Mouse (Mus musculus): ENCODE measurements around the gene Foxe3. TPM values are rescaled to one million over a fixed set of nuclear protein-coding genes. Genes with fewer than 3 reads are reported as not detected.
A peak's percentile ranks its signal among the peaks of the same experiment; 100 is the strongest.

Foxe3 gene
- polyA plus RNA-seq, 1 experiment from 2014 or later = not detected

GRCm38 (mm10) chr4:114934188-114934587, 8.4 kb upstream of the Foxe3 start:
- ATAC-seq (no peak), DNase-seq (ENCODE audit: low spot score) (no peak)
- WGBS = 90% methylated on average over 6 of the region's 6 CpGs

GRCm38 (mm10) chr4:114932747-114933146, 6.9 kb upstream of the Foxe3 start:
- H3K4me2 ChIP-seq (ENCODE audit: low read length) = no peak overlapping the region
- no peak overlapping the region for H3K4me3 ChIP-seq (ENCODE audit: low read depth, low read length)
- DNase-seq (ENCODE audit: low spot score) = no peak
- no peak overlapping the region for H3K9ac ChIP-seq (ENCODE audit: low read length)
- no peaks in the 10 kb centered on the region for H3K4me1 ChIP-seq (ENCODE audit: control insufficient read depth, insufficient read depth, low read length)
- H3K27ac ChIP-seq (ENCODE audit: low read depth, low read length) = no peak overlapping the region
- H3K36me3 ChIP-seq (ENCODE audit: control insufficient read depth, insufficient read depth, low read length) = no peaks in the 10 kb centered on the region
- WGBS = 91% methylated on average over 4 of the region's 4 CpGs
- ATAC-seq = no peak
- peaks cover 21% of the 10 kb centered on the region for H3K27me3 ChIP-seq (replicated peaks; ENCODE audit: control insufficient read depth, insufficient read depth, low read length)
- no peaks in the 10 kb centered on the region for H3K9me3 ChIP-seq (replicated peaks; ENCODE audit: control insufficient read depth, low read length)

More at GRCm38 (mm10) chr4:114934188-114934587, 8.4 kb upstream of the Foxe3 start:
- no peaks in the 10 kb centered on the region for H3K4me1 ChIP-seq (ENCODE audit: control insufficient read depth, insufficient read depth, low read length)
- H3K27me3 ChIP-seq (replicated peaks; ENCODE audit: control insufficient read depth, insufficient read depth, low read length) = peaks cover 8% of the 10 kb centered on the region; the same call in 1 of the 2 replicates
- H3K36me3 ChIP-seq (ENCODE audit: control insufficient read depth, insufficient read depth, low read length) = no peaks in the 10 kb centered on the region
- no peak overlapping the region for H3K27ac ChIP-seq (ENCODE audit: low read depth, low read length)
- no peak overlapping the region for H3K4me3 ChIP-seq (ENCODE audit: low read depth, low read length)
- no peaks in the 10 kb centered on the region for H3K9me3 ChIP-seq (replicated peaks; ENCODE audit: control insufficient read depth, low read length)
- H3K4me2 ChIP-seq (ENCODE audit: low read length) = no peak overlapping the region
- no peak overlapping the region for H3K9ac ChIP-seq (ENCODE audit: low read length)

- 5% methylated on average over 15 of the region's 15 CpGs for WGBS
- H3K9me3 ChIP-seq (replicated peaks; ENCODE audit: control insufficient read depth, low read length) = no peaks in the 10 kb centered on the region
- H3K27me3 ChIP-seq (replicated peaks; ENCODE audit: control insufficient read depth, insufficient read depth, low read length) = peaks cover 57% of the 10 kb centered on the region
- no peak overlapping the region for H3K4me2 ChIP-seq (ENCODE audit: low read length)
- no peak overlapping the region for H3K9ac ChIP-seq (ENCODE audit: low read length)
- H3K4me3 ChIP-seq (ENCODE audit: low read depth, low read length) = no peak overlapping the region
- H3K36me3 ChIP-seq (ENCODE audit: control insufficient read depth, insufficient read depth, low read length) = no peaks in the 10 kb centered on the region
- H3K27ac ChIP-seq (ENCODE audit: low read depth, low read length) = no peak overlapping the region
- ATAC-seq (0 out of 2 replicates have a peak, but pooled peaks have one; percentile 30), DNase-seq (ENCODE audit: low spot score) (no peak)
- no peaks in the 10 kb centered on the region for H3K4me1 ChIP-seq (ENCODE audit: control insufficient read depth, insufficient read depth, low read length)
Measured at GRCm38 (mm10) chr4:114929155-114929554, 3.3 kb upstream of the Foxe3 start.

GRCm38 (mm10) chr4:114924971-114925916, 569 bp downstream of the Foxe3 start:
- peaks cover 79% of the 10 kb centered on the region for H3K27me3 ChIP-seq (replicated peaks; ENCODE audit: control insufficient read depth, insufficient read depth, low read length)
- no peaks in the 10 kb centered on the region for H3K9me3 ChIP-seq (replicated peaks; ENCODE audit: control insufficient read depth, low read length)
- no peaks in the 10 kb centered on the region for H3K4me1 ChIP-seq (ENCODE audit: control insufficient read depth, insufficient read depth, low read length)
- ATAC-seq (peak; percentile 51; the same call in 1 of the 2 replicates), DNase-seq (ENCODE audit: low spot score) (no peak)
- H3K27ac ChIP-seq (ENCODE audit: low read depth, low read length) = no peak overlapping the region
- H3K9ac ChIP-seq (ENCODE audit: low read length) = no peak overlapping the region
- no peaks in the 10 kb centered on the region for H3K36me3 ChIP-seq (ENCODE audit: control insufficient read depth, insufficient read depth, low read length)
- H3K4me2 ChIP-seq (ENCODE audit: low read length) = peak overlapping the region; percentile 46
- H3K4me3 ChIP-seq (ENCODE audit: low read depth, low read length) = peak overlapping the region; percentile 30
- WGBS = under 1% methylated on average over 115 of the region's 125 CpGs

GRCm38 (mm10) chr4:114917091-114917490, 8.7 kb downstream of the Foxe3 start:
- Histone ChIP-seq H3K4me2 (ENCODE audit: low read length) (no peak overlapping the region), H3K27me3 (replicated peaks; ENCODE audit: control insufficient read depth, insufficient read depth, low read length) (peaks cover 76% of the 10 kb centered on the region), H3K36me3 (ENCODE audit: control insufficient read depth, insufficient read depth, low read length) (no peaks in the 10 kb centered on the region), H3K4me3 (ENCODE audit: low read depth, low read length) (no peak overlapping the region), H3K9ac (ENCODE audit: low read length) (no peak overlapping the region), H3K4me1 (ENCODE audit: control insufficient read depth, insufficient read depth, low read length) (no peaks in the 10 kb centered on the region), H3K9me3 (replicated peaks; ENCODE audit: control insufficient read depth, low read length) (no peaks in the 10 kb centered on the region), H3K27ac (ENCODE audit: low read depth, low read length) (no peak overlapping the region)
- WGBS = 57% methylated on average over 2 of the region's 2 CpGs
- ATAC-seq (no peak), DNase-seq (ENCODE audit: low spot score) (peak; percentile 75)

GRCm38 (mm10) chr4:114916056-114916455, 9.8 kb downstream of the Foxe3 start:
- Histone ChIP-seq H3K9me3 (replicated peaks; ENCODE audit: control insufficient read depth, low read length) (no peaks in the 10 kb centered on the region), H3K4me3 (ENCODE audit: low read depth, low read length) (no peak overlapping the region), H3K36me3 (ENCODE audit: control insufficient read depth, insufficient read depth, low read length) (no peaks in the 10 kb centered on the region), H3K27me3 (replicated peaks; ENCODE audit: control insufficient read depth, insufficient read depth, low read length) (peaks cover 82% of the 10 kb centered on the region), H3K4me2 (ENCODE audit: low read length) (no peak overlapping the region), H3K4me1 (ENCODE audit: control insufficient read depth, insufficient read depth, low read length) (no peaks in the 10 kb centered on the region), H3K27ac (ENCODE audit: low read depth, low read length) (no peak overlapping the region), H3K9ac (ENCODE audit: low read length) (no peak overlapping the region)
- ATAC-seq (no peak), DNase-seq (ENCODE audit: low spot score) (no peak)
- 31% methylated on average over 4 of the region's 4 CpGs for WGBS

- H3K9me3 ChIP-seq (replicated peaks; ENCODE audit: control insufficient read depth, low read length) = no peaks in the 10 kb centered on the region
- H3K4me1 ChIP-seq (ENCODE audit: control insufficient read depth, insufficient read depth, low read length) = peaks cover 3% of the 10 kb centered on the region
- ATAC-seq = peak; percentile 33
- no peak overlapping the region for H3K27ac ChIP-seq (ENCODE audit: low read depth, low read length)
- no peak overlapping the region for H3K9ac ChIP-seq (ENCODE audit: low read length)
- H3K36me3 ChIP-seq (ENCODE audit: control insufficient read depth, insufficient read depth, low read length) = no peaks in the 10 kb centered on the region
- H3K4me3 ChIP-seq (ENCODE audit: low read depth, low read length) = no peak overlapping the region
- H3K27me3 ChIP-seq (replicated peaks; ENCODE audit: control insufficient read depth, insufficient read depth, low read length) = peaks cover 90% of the 10 kb centered on the region
- H3K4me2 ChIP-seq (ENCODE audit: low read length) = no peak overlapping the region
- WGBS = under 1% methylated on average over 13 of the region's 13 CpGs
- DNase-seq (ENCODE audit: low spot score) = peak; percentile 81
Measured at GRCm38 (mm10) chr4:114913594-114913962, 12.2 kb downstream of the Foxe3 start.

GRCm38 (mm10) chr4:114912705-114913593, 12.9 kb downstream of the Foxe3 start:
- H3K36me3 ChIP-seq (ENCODE audit: control insufficient read depth, insufficient read depth, low read length) = no peaks in the 10 kb centered on the region
- no peak overlapping the region for H3K9ac ChIP-seq (ENCODE audit: low read length)
- 2% methylated on average over 35 of the region's 35 CpGs for WGBS
- no peak overlapping the region for H3K4me2 ChIP-seq (ENCODE audit: low read length)
- H3K4me3 ChIP-seq (ENCODE audit: low read depth, low read length) = no peak overlapping the region
- no peak overlapping the region for H3K27ac ChIP-seq (ENCODE audit: low read depth, low read length)
- ATAC-seq (no peak), DNase-seq (ENCODE audit: low spot score) (no peak)
- H3K27me3 ChIP-seq (replicated peaks; ENCODE audit: control insufficient read depth, insufficient read depth, low read length) = peaks cover 91% of the 10 kb centered on the region
- no peaks in the 10 kb centered on the region for H3K9me3 ChIP-seq (replicated peaks; ENCODE audit: control insufficient read depth, low read length)
- peaks cover 9% of the 10 kb centered on the region for H3K4me1 ChIP-seq (ENCODE audit: control insufficient read depth, insufficient read depth, low read length)
